Mouse (Mus musculus) embryonic facial prominence, embryonic 15.5 days (tissue): ENCODE measurements around the gene Serpinb2. TPM values are rescaled to one million over a fixed set of nuclear protein-coding genes. Genes with fewer than 3 reads are reported as not detected.

Experiments used
- ATAC-seq: fragments of 200-750 bp; cut with Nextera tagmentation; 2 replicates; pipeline ENCODE4 v1.8.0; 2017; ENCODE audit warnings: low read depth, moderate TSS enrichment; ENCODE audit not compliant: insufficient number of reproducible peaks, low FRiP score, low TSS enrichment
- H3K27ac ChIP-seq: fragments of 300-500 bp; sonication (generic); replicated peaks from 2 replicates; pipeline ENCODE4 v1.5.1; 2015; ENCODE audit warnings: mild to moderate bottlenecking, inconsistent platforms
- H3K27me3 ChIP-seq: fragments of 300-500 bp; sonication (generic); 2 replicates; pipeline ENCODE4 v1.6.1; 2015; ENCODE audit warnings: inconsistent platforms
- H3K36me3 ChIP-seq: fragments of 300-500 bp; sonication (generic); 2 replicates; pipeline ENCODE4 v1.6.1; 2015; ENCODE audit warnings: mild to moderate bottlenecking, inconsistent platforms
- H3K4me1 ChIP-seq: fragments of 300-500 bp; sonication (generic); 2 replicates; pipeline ENCODE4 v1.6.1; 2015; ENCODE audit warnings: inconsistent platforms
- H3K4me2 ChIP-seq: fragments of 300-500 bp; sonication (generic); replicated peaks from 2 replicates; pipeline ENCODE4 v1.6.1; 2015; ENCODE audit warnings: mild to moderate bottlenecking, inconsistent platforms
- H3K4me3 ChIP-seq: fragments of 300-500 bp; sonication (generic); replicated peaks from 2 replicates; pipeline ENCODE4 v1.5.1; 2015; ENCODE audit warnings: mild to moderate bottlenecking, inconsistent platforms
- H3K9ac ChIP-seq: fragments of 300-500 bp; sonication (generic); 2 replicates; pipeline ENCODE4 v1.6.1; 2015; ENCODE audit warnings: inconsistent platforms
- H3K9me3 ChIP-seq: fragments of 300-500 bp; sonication (generic); replicated peaks from 2 replicates; pipeline ENCODE4 v1.6.1; 2016; ENCODE audit warnings: inconsistent platforms
- WGBS: fragments of 180-500 bp; shearing (Covaris S2); methylation state at CpG from one replicate; pipeline ENCODE4 v1.1.7; 2015; 5-methylcytosine and 5-hydroxymethylcytosine counted together
- polyA plus RNA-seq: library from polyadenylated mRNA; unstranded; fragments of >200 nt; fragmentation: Nextera tagmentation; extraction: Ambion mirVana; gene quantifications from 2 replicates; pipeline ENCODE4 v1.2.1, GENCODE M21; 2015

The Serpinb2 gene
- polyA plus RNA-seq, 1 experiment from 2014 or later = 15.2 TPM

DNA sequence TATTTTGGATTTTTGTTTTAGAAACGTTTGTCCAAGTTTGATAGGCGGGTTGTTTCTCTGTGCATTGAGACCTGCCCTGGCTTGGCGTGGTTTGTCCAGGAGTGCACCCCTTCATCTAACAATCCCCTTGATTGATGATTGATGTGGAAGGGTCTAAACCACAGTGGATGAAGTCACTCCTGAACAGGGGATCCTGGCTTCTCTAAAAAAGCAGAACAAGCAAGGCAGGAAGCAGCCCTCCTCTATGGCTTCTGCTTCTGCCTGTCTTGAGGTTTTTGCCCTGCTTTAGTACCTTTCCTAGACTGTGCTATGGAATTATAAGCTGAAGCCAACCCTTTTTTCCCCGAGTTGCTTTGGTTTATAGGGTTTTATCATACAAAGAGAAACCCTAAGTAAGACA, 14.4 kb downstream of the Serpinb2 start:
- Histone ChIP-seq H3K9ac (no peak overlapping the region), H3K4me3 (no peak overlapping the region), H3K36me3 (no peaks in the 10 kb centered on the region), H3K4me1 (no peaks in the 10 kb centered on the region), H3K27ac (no peak overlapping the region), H3K27me3 (no peaks in the 10 kb centered on the region), H3K9me3 (no peaks in the 10 kb centered on the region), H3K4me2 (no peak overlapping the region)
- no peak for ATAC-seq
- 73% methylated on average over 4 of the region's 4 CpGs for WGBS

DNA sequence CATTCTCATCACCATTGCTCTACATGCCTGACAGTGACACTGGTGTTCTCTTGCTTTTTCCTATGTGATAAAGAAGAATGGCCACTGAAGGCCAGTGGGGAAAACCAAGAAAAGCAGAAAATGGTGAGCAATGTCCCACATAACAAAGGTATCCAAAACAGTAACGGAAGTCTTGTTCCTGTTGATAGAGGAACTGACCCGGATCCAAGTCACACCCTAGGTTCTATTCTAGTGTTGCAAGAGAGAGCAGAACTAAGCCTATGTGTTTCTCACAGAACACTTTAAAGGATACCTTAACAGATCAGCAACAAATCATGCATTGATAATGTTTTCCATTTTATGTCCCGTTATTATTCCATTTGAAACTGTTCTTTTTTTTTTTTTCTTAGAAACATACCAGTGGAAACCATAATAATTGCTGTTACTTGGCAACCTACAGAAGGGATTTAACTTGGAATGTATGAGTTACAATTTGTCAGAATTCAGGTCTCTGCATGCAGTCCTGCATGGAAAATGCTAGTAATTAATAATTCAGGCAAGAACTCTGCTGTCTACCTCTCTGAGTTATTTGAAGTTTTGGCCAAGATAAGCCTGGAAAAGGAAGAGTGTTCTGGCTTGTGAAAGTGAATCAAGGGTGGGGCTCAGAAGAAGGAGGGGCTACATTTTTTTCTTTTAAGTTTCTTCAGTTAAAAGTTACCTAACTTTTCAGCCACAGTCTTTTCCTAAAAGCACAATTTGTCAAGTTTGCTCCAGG, 17.3 kb downstream of the Serpinb2 start:
- WGBS = 57% methylated on average over 3 of the region's 3 CpGs

GRCm38 (mm10) chr1:107529365-107530052, 18.3 kb downstream of the Serpinb2 start:
- Histone ChIP-seq H3K9ac (no peak overlapping the region), H3K36me3 (no peaks in the 10 kb centered on the region), H3K9me3 (no peaks in the 10 kb centered on the region), H3K4me3 (peak overlapping the region; percentile 15), H3K27ac (no peak overlapping the region), H3K4me1 (no peaks in the 10 kb centered on the region), H3K27me3 (no peaks in the 10 kb centered on the region), H3K4me2 (no peak overlapping the region)
- ATAC-seq = no peak
- 23% methylated on average over 5 of the region's 5 CpGs for WGBS

More for the DNA sequence above, 17.3 kb downstream of the Serpinb2 start:
- Histone ChIP-seq H3K27me3 (no peaks in the 10 kb centered on the region), H3K4me2 (no peak overlapping the region), H3K4me3 (no peak overlapping the region), H3K9ac (no peak overlapping the region), H3K36me3 (no peaks in the 10 kb centered on the region), H3K27ac (no peak overlapping the region), H3K9me3 (no peaks in the 10 kb centered on the region), H3K4me1 (no peaks in the 10 kb centered on the region)
- ATAC-seq = no peak

- ATAC-seq = no peak
- Histone ChIP-seq H3K4me3 (no peak overlapping the region), H3K27me3 (no peaks in the 10 kb centered on the region), H3K36me3 (no peaks in the 10 kb centered on the region), H3K9me3 (no peaks in the 10 kb centered on the region), H3K4me1 (no peaks in the 10 kb centered on the region), H3K4me2 (no peak overlapping the region), H3K9ac (no peak overlapping the region), H3K27ac (no peak overlapping the region)
- WGBS = 71% methylated on average over 3 of the region's 3 CpGs
Measured at GRCm38 (mm10) chr1:107533736-107534135, 22.5 kb downstream of the Serpinb2 start.

DNA sequence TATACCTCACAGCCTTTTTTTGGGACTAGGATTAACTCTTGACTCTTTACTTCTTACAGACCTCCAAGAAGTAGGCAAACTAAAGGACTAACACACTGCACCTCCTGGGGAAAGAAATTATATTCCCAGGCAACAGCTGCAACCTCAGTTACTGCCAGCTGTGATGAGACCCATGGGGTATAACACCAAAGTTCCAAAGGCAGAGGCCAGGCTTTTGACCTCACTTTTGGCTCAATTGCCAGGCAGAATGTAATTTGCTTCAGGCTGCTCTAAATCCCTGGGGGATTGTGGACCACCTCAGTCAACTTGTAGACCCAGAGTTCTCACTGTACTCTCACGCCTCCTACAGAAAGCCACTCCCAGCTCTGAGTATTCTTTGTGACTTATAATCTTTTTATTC, 26.2 kb downstream of the Serpinb2 start:
- H3K4me1 ChIP-seq = no peaks in the 10 kb centered on the region
- H3K4me2 ChIP-seq = no peak overlapping the region
- no peaks in the 10 kb centered on the region for H3K9me3 ChIP-seq
- WGBS = 47% methylated on average over 1 of the region's 1 CpGs
- no peaks in the 10 kb centered on the region for H3K36me3 ChIP-seq
- ATAC-seq = no peak
- H3K4me3 ChIP-seq = no peak overlapping the region
- H3K27me3 ChIP-seq = no peaks in the 10 kb centered on the region
- no peak overlapping the region for H3K27ac ChIP-seq
- H3K9ac ChIP-seq = no peak overlapping the region

DNA sequence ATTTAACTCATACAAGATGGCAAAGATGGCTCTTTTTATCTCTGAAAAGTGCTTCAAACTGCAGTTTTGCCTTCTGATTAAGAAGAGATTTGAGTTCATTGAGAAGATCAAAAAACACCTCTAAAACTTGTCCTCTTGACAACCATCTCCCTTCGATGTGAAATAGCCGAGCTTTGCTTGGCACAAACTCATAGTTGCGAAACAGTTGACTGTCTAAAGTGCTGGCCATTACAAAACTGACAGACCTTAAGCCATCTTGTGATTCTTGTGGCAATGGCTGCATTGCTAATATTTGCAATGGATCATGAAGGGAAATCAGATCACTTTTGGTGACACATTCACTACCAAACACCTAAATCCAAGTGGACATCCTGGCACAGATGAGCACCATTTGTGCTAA, 48.3 kb downstream of the Serpinb2 start:
- no peak overlapping the region for H3K4me3 ChIP-seq
- no peak overlapping the region for H3K27ac ChIP-seq
- no peaks in the 10 kb centered on the region for H3K27me3 ChIP-seq
- WGBS = 84% methylated on average over 3 of the region's 3 CpGs
- no peak overlapping the region for H3K4me2 ChIP-seq
- H3K4me1 ChIP-seq = no peaks in the 10 kb centered on the region
- H3K9ac ChIP-seq = no peak overlapping the region
- H3K36me3 ChIP-seq = no peaks in the 10 kb centered on the region
- H3K9me3 ChIP-seq = no peaks in the 10 kb centered on the region
- ATAC-seq = no peak

- Histone ChIP-seq H3K27ac (no peak overlapping the region), H3K4me2 (no peak overlapping the region), H3K4me3 (no peak overlapping the region), H3K36me3 (no peaks in the 10 kb centered on the region), H3K27me3 (no peaks in the 10 kb centered on the region), H3K4me1 (no peaks in the 10 kb centered on the region), H3K9me3 (no peaks in the 10 kb centered on the region), H3K9ac (no peak overlapping the region)
- ATAC-seq = no peak
- WGBS = 75% methylated on average over 1 of the region's 1 CpGs
Measured at GRCm38 (mm10) chr1:107562110-107562509, 50.9 kb downstream of the Serpinb2 start.

- Histone ChIP-seq H3K27ac (no peak overlapping the region), H3K4me1 (no peaks in the 10 kb centered on the region), H3K4me2 (no peak overlapping the region), H3K27me3 (no peaks in the 10 kb centered on the region), H3K9me3 (no peaks in the 10 kb centered on the region), H3K4me3 (no peak overlapping the region), H3K36me3 (no peaks in the 10 kb centered on the region), H3K9ac (no peak overlapping the region)
- ATAC-seq = no peak
Measured at GRCm38 (mm10) chr1:107565644-107566043, 54.4 kb downstream of the Serpinb2 start.

- no peaks in the 10 kb centered on the region for H3K9me3 ChIP-seq
- H3K4me1 ChIP-seq = no peaks in the 10 kb centered on the region
- no peak overlapping the region for H3K4me2 ChIP-seq
- no peak overlapping the region for H3K9ac ChIP-seq
- H3K36me3 ChIP-seq = no peaks in the 10 kb centered on the region
- no peaks in the 10 kb centered on the region for H3K27me3 ChIP-seq
- no peak for ATAC-seq
- no peak overlapping the region for H3K27ac ChIP-seq
- 75% methylated on average over 2 of the region's 2 CpGs for WGBS
- no peak overlapping the region for H3K4me3 ChIP-seq
Measured at GRCm38 (mm10) chr1:107576094-107576493, 64.9 kb downstream of the Serpinb2 start.

DNA sequence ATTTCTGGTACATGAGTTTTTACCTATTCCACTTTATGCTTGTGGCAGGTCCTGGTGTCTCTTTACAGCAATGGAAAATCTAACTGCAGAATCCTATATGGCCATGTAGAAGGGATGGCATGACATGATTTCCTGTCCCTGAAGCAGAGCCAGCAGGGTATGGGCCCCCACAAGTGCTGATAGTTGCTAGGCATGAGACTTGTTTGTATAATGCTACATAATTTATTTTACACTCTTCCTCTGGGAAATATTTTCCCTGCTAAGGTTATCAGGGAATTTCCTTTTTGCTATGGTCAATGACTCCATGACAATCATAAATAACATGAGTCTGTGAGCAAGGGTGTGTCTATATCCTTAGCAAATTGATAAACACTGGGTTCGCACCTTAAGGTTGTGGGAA, 66.3 kb downstream of the Serpinb2 start:
- H3K4me1 ChIP-seq = no peaks in the 10 kb centered on the region
- H3K4me2 ChIP-seq = no peak overlapping the region
- H3K27me3 ChIP-seq = no peaks in the 10 kb centered on the region
- no peak overlapping the region for H3K27ac ChIP-seq
- H3K4me3 ChIP-seq = no peak overlapping the region
- ATAC-seq = no peak
- 85% methylated on average over 1 of the region's 1 CpGs for WGBS
- no peak overlapping the region for H3K9ac ChIP-seq
- no peaks in the 10 kb centered on the region for H3K9me3 ChIP-seq
- H3K36me3 ChIP-seq = no peaks in the 10 kb centered on the region

DNA sequence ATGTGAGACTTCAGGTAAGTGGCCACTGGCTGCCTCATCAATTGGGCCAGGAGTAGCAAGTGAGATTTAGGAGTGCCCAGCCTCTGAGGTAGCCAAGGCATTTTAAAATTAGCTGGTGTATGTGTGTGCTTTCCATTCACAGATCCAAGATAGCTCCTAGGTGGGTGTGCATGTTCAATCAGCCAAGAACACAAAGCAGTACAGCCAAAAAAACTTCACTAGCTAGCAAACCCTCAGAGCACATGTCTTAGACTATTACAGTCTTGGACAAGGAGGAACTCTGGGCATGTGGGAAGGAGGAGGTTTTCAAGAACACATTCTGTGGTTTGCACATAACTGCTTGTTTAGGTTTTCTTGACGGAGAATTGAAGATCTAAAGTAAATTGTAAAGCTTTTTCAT, 70.0 kb downstream of the Serpinb2 start:
- 43% methylated on average over 1 of the region's 1 CpGs for WGBS
- Histone ChIP-seq H3K9me3 (no peaks in the 10 kb centered on the region), H3K9ac (no peak overlapping the region), H3K4me1 (no peaks in the 10 kb centered on the region), H3K27me3 (no peaks in the 10 kb centered on the region), H3K4me2 (no peak overlapping the region), H3K27ac (no peak overlapping the region), H3K4me3 (no peak overlapping the region), H3K36me3 (no peaks in the 10 kb centered on the region)
- ATAC-seq = no peak

DNA sequence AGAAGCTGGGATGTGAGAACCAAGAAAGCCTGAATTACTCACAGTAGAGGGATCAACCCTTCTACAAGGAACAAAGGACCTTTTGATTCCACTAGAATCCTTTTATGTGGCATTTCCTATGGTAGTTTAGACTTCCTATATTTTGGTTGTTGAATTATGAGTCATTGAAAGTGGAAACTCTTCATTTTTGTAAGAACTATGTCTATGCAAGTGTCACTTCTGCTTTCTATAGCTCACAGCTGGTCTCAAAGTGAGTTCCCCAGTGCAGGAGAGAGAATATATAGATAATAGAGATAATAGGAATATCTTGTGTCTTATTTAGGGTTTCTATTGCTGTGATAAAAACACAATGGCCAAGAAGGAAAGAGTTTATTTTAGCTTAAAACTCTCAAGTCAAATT, 71.7 kb downstream of the Serpinb2 start:
- H3K27ac ChIP-seq = no peak overlapping the region
- no peak for ATAC-seq
- no peaks in the 10 kb centered on the region for H3K36me3 ChIP-seq
- no peaks in the 10 kb centered on the region for H3K4me1 ChIP-seq
- H3K9me3 ChIP-seq = no peaks in the 10 kb centered on the region
- no peak overlapping the region for H3K4me2 ChIP-seq
- no peaks in the 10 kb centered on the region for H3K27me3 ChIP-seq
- no peak overlapping the region for H3K4me3 ChIP-seq
- no peak overlapping the region for H3K9ac ChIP-seq
